In genomic region chr4:154827861-154828610, GRCm38 (mm10) we compare ENCODE assay signal across 20 mouse cellular contexts. TPM values are rescaled to one million over a fixed set of nuclear protein-coding genes. Genes with fewer than 3 reads are reported as not detected.
A peak's percentile ranks its signal among the peaks of the same experiment; 100 is the strongest.
DNase-seq lines count a peak whose midpoint lies in the region; ATAC-seq lines count a peak whose summit lies in the region.
"Had no signal": no experiment of that assay in that cellular context is flagged by ENCODE, and none has a peak within 500 bp of the region (broad histone marks: within the 10 kb centered on the region; RNA-seq: fewer than 3 reads in every experiment).

No protein-coding gene starts in this region.

- WGBS in heart, embryonic 12.5 days, result 37% methylated on average over 10 of the region's 10 CpGs
- WGBS in hindbrain, embryonic 13.5 days, result 39% methylated on average over 10 of the region's 10 CpGs
- WGBS in hindbrain, embryonic 16.5 days, result 36% methylated on average over 10 of the region's 10 CpGs
- WGBS in embryonic facial prominence, embryonic 10.5 days, result 53% methylated on average over 10 of the region's 10 CpGs

- no peak overlapping the region for H3K9ac ChIP-seq in heart, embryonic 12.5 days
- H3K9ac ChIP-seq in hindbrain, embryonic 13.5 days, result 0 out of 2 replicates have a peak overlapping the region, but pooled peaks have one; percentile 19
- H3K9ac ChIP-seq in hindbrain, embryonic 16.5 days (ENCODE audit: low read depth, low read length), result no peak overlapping the region
- H3K9ac ChIP-seq: embryonic facial prominence, embryonic 12.5 days; liver, embryonic 12.5 days; lung, embryonic 14.5 days; midbrain, embryonic 12.5 days; neural tube, embryonic 15.5 days had no signal

- peaks cover 20% of the 10 kb centered on the region; the same call in 1 of the 2 replicates for H3K27me3 ChIP-seq in heart, embryonic 12.5 days (replicated peaks)
- peaks cover 66% of the 10 kb centered on the region for H3K27me3 ChIP-seq in hindbrain, embryonic 13.5 days
- H3K27me3 ChIP-seq in hindbrain, embryonic 16.5 days (replicated peaks; ENCODE audit: control insufficient read depth, insufficient read depth, low read length), result peaks cover 3% of the 10 kb centered on the region; the same call in 1 of the 2 replicates
- H3K27me3 ChIP-seq in embryonic facial prominence, embryonic 10.5 days (replicated peaks; ENCODE audit: low read depth, poor library complexity, severe bottlenecking), result peaks cover 25% of the 10 kb centered on the region
- H3K27me3 ChIP-seq: embryonic facial prominence, embryonic 12.5 days had no signal

- no peak overlapping the region for H3K4me2 ChIP-seq in heart, embryonic 12.5 days
- no peak overlapping the region for H3K4me2 ChIP-seq in hindbrain, embryonic 13.5 days
- no peak overlapping the region for H3K4me2 ChIP-seq in hindbrain, embryonic 16.5 days (ENCODE audit: low read length)
- H3K4me2 ChIP-seq: embryonic facial prominence, embryonic 12.5 days; liver, embryonic 12.5 days; lung, embryonic 14.5 days; midbrain, embryonic 12.5 days; neural tube, embryonic 15.5 days had no signal

- no peak for ATAC-seq in heart, embryonic 12.5 days (ENCODE audit: insufficient number of reproducible peaks, low FRiP score)
- ATAC-seq in hindbrain, embryonic 13.5 days (ENCODE audit: low FRiP score), result no peak
- no peak for ATAC-seq in hindbrain, embryonic 16.5 days
- ATAC-seq: forebrain, embryonic 16.5 days; liver, embryonic 12.5 days had no signal

- H3K27ac ChIP-seq in heart, embryonic 12.5 days (ENCODE audit: poor library complexity, severe bottlenecking), result no peak overlapping the region
- H3K27ac ChIP-seq in hindbrain, embryonic 13.5 days, result no peak overlapping the region
- H3K27ac ChIP-seq in hindbrain, embryonic 16.5 days (ENCODE audit: low read depth, low read length), result no peak overlapping the region
- peak overlapping the region; percentile 31; the same call in 1 of the 2 replicates for H3K27ac ChIP-seq in embryonic facial prominence, embryonic 10.5 days (replicated peaks)
- H3K27ac ChIP-seq: embryonic facial prominence, embryonic 12.5 days; liver, embryonic 12.5 days; macrophage; midbrain, embryonic 12.5 days; neural tube, embryonic 15.5 days had no signal

- H3K4me1 ChIP-seq in heart, embryonic 12.5 days (replicated peaks), result peaks cover 15% of the 10 kb centered on the region
- peaks cover 23% of the 10 kb centered on the region for H3K4me1 ChIP-seq in hindbrain, embryonic 13.5 days (replicated peaks)
- peaks cover 7% of the 10 kb centered on the region; the same call in 1 of the 2 replicates for H3K4me1 ChIP-seq in hindbrain, embryonic 16.5 days (ENCODE audit: control insufficient read depth, insufficient read depth, low read depth, low read length)
- peaks cover 29% of the 10 kb centered on the region for H3K4me1 ChIP-seq in embryonic facial prominence, embryonic 10.5 days
- H3K4me1 ChIP-seq: liver, embryonic 12.5 days had no signal

- no peaks in the 10 kb centered on the region for H3K36me3 ChIP-seq in heart, embryonic 12.5 days
- H3K36me3 ChIP-seq in hindbrain, embryonic 13.5 days, result no peaks in the 10 kb centered on the region
- no peaks in the 10 kb centered on the region for H3K36me3 ChIP-seq in hindbrain, embryonic 16.5 days (ENCODE audit: control insufficient read depth, insufficient read depth, low read length)
- no peaks in the 10 kb centered on the region for H3K36me3 ChIP-seq in embryonic facial prominence, embryonic 10.5 days (replicated peaks)
- H3K36me3 ChIP-seq: embryonic facial prominence, embryonic 12.5 days; liver, embryonic 12.5 days; midbrain, embryonic 12.5 days; neural tube, embryonic 15.5 days had no signal

- H3K9me3 ChIP-seq in heart, embryonic 12.5 days (replicated peaks), result no peaks in the 10 kb centered on the region
- H3K9me3 ChIP-seq in hindbrain, embryonic 13.5 days, result no peaks in the 10 kb centered on the region
- H3K9me3 ChIP-seq in hindbrain, embryonic 16.5 days (ENCODE audit: control insufficient read depth, low read length), result no peaks in the 10 kb centered on the region
- H3K9me3 ChIP-seq in embryonic facial prominence, embryonic 10.5 days, result no peaks in the 10 kb centered on the region
- H3K9me3 ChIP-seq: embryonic facial prominence, embryonic 12.5 days; liver, embryonic 12.5 days; midbrain, embryonic 12.5 days; neural tube, embryonic 15.5 days had no signal

- no peak overlapping the region for H3K4me3 ChIP-seq in heart, embryonic 12.5 days
- no peak overlapping the region for H3K4me3 ChIP-seq in hindbrain, embryonic 13.5 days
- H3K4me3 ChIP-seq in hindbrain, embryonic 16.5 days (ENCODE audit: low read length), result no peak overlapping the region
- H3K4me3 ChIP-seq in embryonic facial prominence, embryonic 10.5 days, result no peak overlapping the region
- H3K4me3 ChIP-seq: embryonic facial prominence, embryonic 12.5 days; liver, embryonic 12.5 days; midbrain, embryonic 12.5 days; neural tube, embryonic 15.5 days had no signal

- DNase-seq in heart, adult 11 months, result peak; percentile 92
- DNase-seq in embryonic facial prominence, embryonic 10.5 days (ENCODE audit: low spot score), result no peak
- DNase-seq in retina, embryonic 14.5 days (ENCODE audit: low spot score), result peak; percentile 23
- no peak for DNase-seq in frontal cortex, postnatal 10 days (ENCODE audit: low spot score in 2 of 2)
- DNase-seq in right cerebral cortex, postnatal 25 days, result no peak
- DNase-seq: kidney, adult 9 months; lung, embryonic 14.5 days; thymus, adult 2 months had no signal

RNA-seq across cellular contexts. Expression of gene Ttc34, which starts 9.2 kb away (rescaled TPM):
- polyA plus RNA-seq in heart, embryonic 12.5 days (2016; fragmentation: Nextera tagmentation; extraction: Ambion mirVana), result 0.11 and 0.62 TPM in 2 replicates
- polyA plus RNA-seq in hindbrain, embryonic 13.5 days (2015; fragmentation: Nextera tagmentation; extraction: Ambion mirVana), result 0.56 and 0.57 TPM in 2 replicates
- 2.0 and 2.3 TPM in 2 replicates for polyA plus RNA-seq in hindbrain, embryonic 16.5 days (2015; fragmentation: Nextera tagmentation; extraction: Ambion mirVana)
- 0.25 and 0.45 TPM in 2 replicates for polyA plus RNA-seq in embryonic facial prominence, embryonic 10.5 days (2016; fragmentation: Nextera tagmentation; extraction: Ambion mirVana)
- polyA plus RNA-seq: C2C12; liver, embryonic 12.5 days; macrophage; small intestine, adult 2 months had no signal

RNA-seq across cellular contexts. Expression of gene Mmel1, which starts 41.3 kb away (rescaled TPM):
- 0.20 and 0.44 TPM in 2 replicates for polyA plus RNA-seq in heart, embryonic 12.5 days (2016; fragmentation: Nextera tagmentation; extraction: Ambion mirVana)
- 0.13 and 0.25 TPM in 2 replicates for polyA plus RNA-seq in hindbrain, embryonic 13.5 days (2015; fragmentation: Nextera tagmentation; extraction: Ambion mirVana)
- polyA plus RNA-seq in hindbrain, embryonic 16.5 days (2015; fragmentation: Nextera tagmentation; extraction: Ambion mirVana), result 0.70 and 0.93 TPM in 2 replicates
- polyA plus RNA-seq in embryonic facial prominence, embryonic 10.5 days (2016; fragmentation: Nextera tagmentation; extraction: Ambion mirVana), result 0.34 and 0.41 TPM in 2 replicates
- polyA plus RNA-seq: intestine, embryonic 14.5 days; macrophage had no signal

Comparison
In these comparisons a context has a peak if more than half of its experiments do, and no peak if none do; other contexts are left out.
1. DNase-seq: peak in heart, adult 11 months (single experiment) and retina, embryonic 14.5 days (single experiment); none in embryonic facial prominence, embryonic 10.5 days (single experiment), frontal cortex, postnatal 10 days (0 of 2) and right cerebral cortex, postnatal 25 days (single experiment).